Mouse (Mus musculus) forebrain, postnatal 0 days (tissue): ENCODE data around the gene Tmem95. TPM values are rescaled to one million over a fixed set of nuclear protein-coding genes. Genes with fewer than 3 reads are reported as not detected.

ENCODE experiments used
- ATAC-seq: fragments of 200-750 bp; cut with Nextera tagmentation; 2 replicates; pipeline ENCODE4 v1.8.0; 2017; ENCODE audit warnings: mild to moderate bottlenecking, moderate library complexity
- DNase-seq: peaks from one replicate; pipeline ENCODE4 v3.0.0-alpha.2; 2015
- H3K27ac ChIP-seq: fragments of 300-500 bp; sonication (generic); 2 replicates; pipeline ENCODE4 v1.5.1; 2014; ENCODE audit warnings: low read depth, mild to moderate bottlenecking, antibody characterized with exemption, low read length, moderate library complexity, mixed read lengths
- H3K27me3 ChIP-seq: fragments of 300-500 bp; sonication (generic); 2 replicates; pipeline ENCODE4 v1.6.1; 2014; ENCODE audit warnings: mild to moderate bottlenecking, low read length, mixed read lengths; ENCODE audit not compliant: insufficient read depth
- H3K36me3 ChIP-seq: fragments of 300-500 bp; sonication (generic); 2 replicates; pipeline ENCODE4 v1.6.1; 2014; ENCODE audit warnings: mild to moderate bottlenecking, moderate library complexity; ENCODE audit not compliant: insufficient read depth
- H3K4me1 ChIP-seq: fragments of 300-500 bp; sonication (generic); 2 replicates; pipeline ENCODE4 v1.6.1; 2014; ENCODE audit warnings: antibody characterized with exemption; ENCODE audit not compliant: insufficient read depth
- H3K4me2 ChIP-seq: fragments of 300-500 bp; sonication (generic); 2 replicates; pipeline ENCODE4 v1.6.1; 2014; ENCODE audit warnings: low read depth, mild to moderate bottlenecking, moderate library complexity
- H3K4me3 ChIP-seq: fragments of 300-500 bp; sonication (generic); 2 replicates; pipeline ENCODE4 v1.5.1; 2014; ENCODE audit warnings: low read depth, low read length, mixed read lengths
- H3K9ac ChIP-seq: fragments of 300-500 bp; sonication (generic); 2 replicates; pipeline ENCODE4 v1.6.1; 2014; ENCODE audit warnings: mild to moderate bottlenecking
- H3K9me3 ChIP-seq: fragments of 300-500 bp; sonication (generic); 2 replicates; pipeline ENCODE4 v1.6.1; 2016; ENCODE audit warnings: low read length
- CTCF ChIP-seq: sonication (generic); IDR thresholded peaks from 2 replicates; pipeline ENCODE4 v1.5.1; 2016; ENCODE audit warnings: antibody characterized with exemption, control low read depth, low read depth
- WGBS: fragments of 180-500 bp; shearing (Covaris S2); extraction: QIAGEN DNeasy Blood & Tissue Kit; methylation state at CpG from one replicate; pipeline ENCODE4 v1.1.7; 2014; 5-methylcytosine and 5-hydroxymethylcytosine counted together
- polyA plus RNA-seq: library from polyadenylated mRNA; unstranded; fragments of >200 nt; fragmentation: Nextera tagmentation; extraction: Ambion mirVana; gene quantifications from 2 replicates; pipeline ENCODE4 v1.2.1, GENCODE M21; 2015
- total RNA-seq: library from RNA; depleted of rRNA; stranded (reverse); fragments of >200 nt; gene quantifications from 2 replicates; pipeline ENCODE4 v1.2.3, GENCODE M21; 2014

Tmem95 gene
- total and polyA plus RNA-seq, 2 experiments from 2014 or later, result not detected

GRCm38 (mm10) chr11:69910177-69910576 is 32.4 kb upstream of the Tmem95 start:
- no peak for DNase-seq
- TF ChIP-seq CTCF, result no peak
- Histone ChIP-seq H3K4me2 (no peak overlapping the region), H3K27me3 (no peaks in the 10 kb centered on the region), H3K9me3 (no peaks in the 10 kb centered on the region), H3K4me1 (peaks cover 5% of the 10 kb centered on the region; the same call in 1 of the 2 replicates), H3K27ac (no peak overlapping the region), H3K4me3 (no peak overlapping the region), H3K36me3 (peaks cover 89% of the 10 kb centered on the region), H3K9ac (no peak overlapping the region)
- WGBS, result 95% methylated on average over 8 of the region's 8 CpGs
- ATAC-seq, result no peak

DNA sequence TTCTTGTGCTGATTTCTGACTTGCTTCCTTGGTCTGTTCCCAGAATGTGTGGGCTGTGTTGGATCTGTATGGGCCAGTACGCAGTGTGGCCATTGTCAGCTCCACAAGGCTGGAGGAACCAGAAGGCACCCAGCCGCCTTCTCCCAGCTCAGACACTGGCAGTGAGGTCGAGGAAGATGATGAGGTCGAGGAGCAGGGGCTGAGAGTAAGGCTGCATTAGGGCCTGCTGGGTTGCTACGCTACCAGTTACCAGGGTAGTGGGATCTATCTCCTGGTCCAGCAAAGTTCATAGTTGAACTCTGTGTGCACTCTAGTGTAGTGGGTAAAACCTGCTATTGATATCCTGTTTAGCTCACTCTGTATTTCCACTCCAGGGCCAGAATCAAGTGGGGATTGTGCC is 31.4 kb upstream of the Tmem95 start:
- H3K9me3 ChIP-seq, result no peaks in the 10 kb centered on the region
- peaks cover 94% of the 10 kb centered on the region for H3K36me3 ChIP-seq
- WGBS, result 89% methylated on average over 5 of the region's 5 CpGs
- H3K27ac ChIP-seq, result no peak overlapping the region
- H3K4me3 ChIP-seq, result no peak overlapping the region
- ATAC-seq (no peak), DNase-seq (no peak)
- no peak overlapping the region for H3K4me2 ChIP-seq
- TF ChIP-seq CTCF, result no peak
- H3K27me3 ChIP-seq, result no peaks in the 10 kb centered on the region
- H3K9ac ChIP-seq, result no peak overlapping the region
- H3K4me1 ChIP-seq, result no peaks in the 10 kb centered on the region

GRCm38 (mm10) chr11:69908645-69909044 is 30.8 kb upstream of the Tmem95 start:
- WGBS, result 89% methylated on average over 11 of the region's 11 CpGs
- no peak for TF ChIP-seq CTCF

DNA sequence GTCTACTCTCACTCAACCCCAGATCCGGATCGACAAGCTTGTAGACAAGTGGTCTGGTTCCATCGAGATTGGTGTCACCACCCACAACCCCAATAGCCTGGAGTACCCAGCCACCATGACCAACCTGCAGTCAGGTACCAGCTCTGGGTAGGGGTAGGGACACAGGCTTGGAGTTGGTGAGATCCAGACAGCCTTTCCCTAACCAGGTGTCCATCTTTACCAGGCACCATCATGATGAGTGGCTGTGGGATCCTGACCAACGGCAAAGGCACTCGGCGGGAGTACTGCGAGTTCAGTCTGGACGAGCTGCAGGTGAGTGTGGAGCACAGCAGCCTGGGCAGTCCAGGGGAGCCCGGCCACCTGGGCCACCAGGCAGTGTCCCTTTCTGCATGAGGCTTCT is 26.5 kb upstream of the Tmem95 start:
- Histone ChIP-seq H3K4me2 (no peak overlapping the region), H3K9ac (no peak overlapping the region), H3K9me3 (no peaks in the 10 kb centered on the region), H3K36me3 (peaks cover 60% of the 10 kb centered on the region), H3K4me1 (peaks cover 9% of the 10 kb centered on the region), H3K27ac (no peak overlapping the region), H3K27me3 (no peaks in the 10 kb centered on the region), H3K4me3 (no peak overlapping the region)
- DNase-seq (no peak), ATAC-seq (no peak)
- WGBS, result 95% methylated on average over 9 of the region's 9 CpGs
- TF ChIP-seq CTCF, result no peak

More at GRCm38 (mm10) chr11:69908645-69909044, 30.8 kb upstream of the Tmem95 start:
- no peaks in the 10 kb centered on the region for H3K27me3 ChIP-seq
- H3K36me3 ChIP-seq, result peaks cover 99% of the 10 kb centered on the region
- no peak overlapping the region for H3K9ac ChIP-seq
- no peak for ATAC-seq
- H3K4me3 ChIP-seq, result no peak overlapping the region
- no peak for DNase-seq
- no peak overlapping the region for H3K4me2 ChIP-seq
- H3K4me1 ChIP-seq, result no peaks in the 10 kb centered on the region
- no peaks in the 10 kb centered on the region for H3K9me3 ChIP-seq
- no peak overlapping the region for H3K27ac ChIP-seq

GRCm38 (mm10) chr11:69902972-69903371 is 25.2 kb upstream of the Tmem95 start:
- H3K36me3 ChIP-seq, result peaks cover 47% of the 10 kb centered on the region
- no peak for TF ChIP-seq CTCF
- no peaks in the 10 kb centered on the region for H3K9me3 ChIP-seq
- peak overlapping the region; percentile 89; the same call in 1 of the 2 replicates for H3K4me2 ChIP-seq
- no peak for ATAC-seq
- WGBS, result 88% methylated on average over 13 of the region's 13 CpGs
- no peaks in the 10 kb centered on the region for H3K27me3 ChIP-seq
- no peak for DNase-seq
- H3K4me3 ChIP-seq, result no peak overlapping the region
- H3K9ac ChIP-seq, result no peak overlapping the region
- peaks cover 14% of the 10 kb centered on the region for H3K4me1 ChIP-seq
- no peak overlapping the region for H3K27ac ChIP-seq

DNA sequence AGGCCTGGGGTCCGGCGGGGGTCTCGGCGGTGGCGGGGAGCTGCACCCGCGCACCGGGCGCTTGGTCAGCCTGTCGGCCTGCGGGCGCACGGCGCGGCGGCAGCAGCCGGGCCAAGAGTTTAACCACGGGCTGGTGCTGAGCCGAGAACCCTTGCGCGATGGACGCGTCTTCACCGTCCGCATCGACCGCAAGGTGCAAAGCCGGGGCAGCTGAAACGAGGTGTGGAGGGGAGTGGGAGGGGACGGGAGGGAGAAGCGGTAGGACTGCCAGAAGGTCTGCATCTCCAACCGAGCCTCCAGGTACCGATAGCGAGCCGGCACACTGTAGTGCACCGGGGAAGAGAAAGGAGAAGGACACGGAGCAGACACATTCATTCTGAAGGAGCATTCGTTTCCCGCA is 24.2 kb upstream of the Tmem95 start:
- Histone ChIP-seq H3K36me3 (peaks cover 37% of the 10 kb centered on the region), H3K4me2 (peak overlapping the region; percentile 89), H3K27ac (peak overlapping the region; percentile 91), H3K4me3 (peak overlapping the region; percentile 82), H3K4me1 (peaks cover 14% of the 10 kb centered on the region), H3K9ac (peak overlapping the region; percentile 74), H3K27me3 (no peaks in the 10 kb centered on the region), H3K9me3 (no peaks in the 10 kb centered on the region)
- no peak for TF ChIP-seq CTCF
- ATAC-seq (no peak), DNase-seq (peak; percentile 26)
- WGBS, result under 1% methylated on average over 36 of the region's 39 CpGs

GRCm38 (mm10) chr11:69901406-69901846 is 23.6 kb upstream of the Tmem95 start:
- Histone ChIP-seq H3K36me3 (peaks cover 31% of the 10 kb centered on the region), H3K27ac (peak overlapping the region; percentile 91), H3K27me3 (no peaks in the 10 kb centered on the region), H3K4me3 (peak overlapping the region; percentile 82), H3K9ac (peak overlapping the region; percentile 74), H3K4me2 (peak overlapping the region; percentile 89), H3K9me3 (no peaks in the 10 kb centered on the region), H3K4me1 (peaks cover 14% of the 10 kb centered on the region)
- ATAC-seq (peak; percentile 84), DNase-seq (peak; percentile 99)
- under 1% methylated on average over 42 of the region's 42 CpGs for WGBS
- TF ChIP-seq CTCF, result no peak
